Mouse (Mus musculus): Measurements from ENCODE around the gene Nsun2. TPM values are rescaled to one million over a fixed set of nuclear protein-coding genes. Genes with fewer than 3 reads are reported as not detected.

The Nsun2 gene
- polyA plus RNA-seq, 1 experiment from 2014 or later, result 82.0 TPM

GRCm38 (mm10) chr13:69555045-69555444 is 21.5 kb downstream of the Nsun2 start:
- TF ChIP-seq CTCF (IDR thresholded peaks at IDR 0.05; ENCODE audit: low read depth), result no peak
- H3K4me2 ChIP-seq (ENCODE audit: low read length), result no peak overlapping the region
- 24% methylated on average over 8 of the region's 8 CpGs for WGBS
- no peak overlapping the region for H3K27ac ChIP-seq
- H3K9me3 ChIP-seq (replicated peaks; ENCODE audit: low read length), result no peaks in the 10 kb centered on the region
- no peak for DNase-seq (ENCODE audit: low spot score)
- H3K27me3 ChIP-seq (ENCODE audit: insufficient read depth, low read length), result no peaks in the 10 kb centered on the region
- H3K4me3 ChIP-seq (replicated peaks; ENCODE audit: low read depth, low read length), result no peak overlapping the region
- no peaks in the 10 kb centered on the region for H3K4me1 ChIP-seq (replicated peaks; ENCODE audit: insufficient read depth, low read length)
- H3K9ac ChIP-seq (ENCODE audit: low read depth, low read length), result no peak overlapping the region
- no peaks in the 10 kb centered on the region for H3K36me3 ChIP-seq (ENCODE audit: insufficient read depth, low read length)
- ATAC-seq (replicated peaks; ENCODE audit: low FRiP score, low read depth), result no peak

GRCm38 (mm10) chr13:69555957-69556482 is 22.5 kb downstream of the Nsun2 start:
- TF ChIP-seq CTCF (IDR thresholded peaks at IDR 0.05; ENCODE audit: low read depth), result no peak
- no peak overlapping the region for H3K9ac ChIP-seq (ENCODE audit: low read depth, low read length)
- DNase-seq (ENCODE audit: low spot score) (no peak), ATAC-seq (replicated peaks; ENCODE audit: low FRiP score, low read depth) (no peak)
- H3K4me1 ChIP-seq (replicated peaks; ENCODE audit: insufficient read depth, low read length), result no peaks in the 10 kb centered on the region
- no peak overlapping the region for H3K4me2 ChIP-seq (ENCODE audit: low read length)
- H3K9me3 ChIP-seq (replicated peaks; ENCODE audit: low read length), result no peaks in the 10 kb centered on the region
- H3K27me3 ChIP-seq (ENCODE audit: insufficient read depth, low read length), result no peaks in the 10 kb centered on the region
- no peak overlapping the region for H3K4me3 ChIP-seq (replicated peaks; ENCODE audit: low read depth, low read length)
- H3K27ac ChIP-seq, result no peak overlapping the region
- WGBS, result 84% methylated on average over 6 of the region's 6 CpGs
- no peaks in the 10 kb centered on the region for H3K36me3 ChIP-seq (ENCODE audit: insufficient read depth, low read length)

- TF ChIP-seq CTCF (IDR thresholded peaks at IDR 0.05; ENCODE audit: low read depth), result no peak
- Histone ChIP-seq H3K36me3 (ENCODE audit: insufficient read depth, low read length) (no peaks in the 10 kb centered on the region), H3K4me2 (ENCODE audit: low read length) (no peak overlapping the region), H3K4me1 (replicated peaks; ENCODE audit: insufficient read depth, low read length) (no peaks in the 10 kb centered on the region), H3K27me3 (ENCODE audit: insufficient read depth, low read length) (no peaks in the 10 kb centered on the region), H3K9ac (ENCODE audit: low read depth, low read length) (no peak overlapping the region), H3K9me3 (replicated peaks; ENCODE audit: low read length) (no peaks in the 10 kb centered on the region), H3K27ac (no peak overlapping the region), H3K4me3 (replicated peaks; ENCODE audit: low read depth, low read length) (no peak overlapping the region)
- DNase-seq (ENCODE audit: low spot score) (no peak), ATAC-seq (replicated peaks; ENCODE audit: low FRiP score, low read depth) (no peak)
These were observed 23.2 kb downstream of the Nsun2 start for GRCm38 (mm10) chr13:69556728-69557127.

DNA sequence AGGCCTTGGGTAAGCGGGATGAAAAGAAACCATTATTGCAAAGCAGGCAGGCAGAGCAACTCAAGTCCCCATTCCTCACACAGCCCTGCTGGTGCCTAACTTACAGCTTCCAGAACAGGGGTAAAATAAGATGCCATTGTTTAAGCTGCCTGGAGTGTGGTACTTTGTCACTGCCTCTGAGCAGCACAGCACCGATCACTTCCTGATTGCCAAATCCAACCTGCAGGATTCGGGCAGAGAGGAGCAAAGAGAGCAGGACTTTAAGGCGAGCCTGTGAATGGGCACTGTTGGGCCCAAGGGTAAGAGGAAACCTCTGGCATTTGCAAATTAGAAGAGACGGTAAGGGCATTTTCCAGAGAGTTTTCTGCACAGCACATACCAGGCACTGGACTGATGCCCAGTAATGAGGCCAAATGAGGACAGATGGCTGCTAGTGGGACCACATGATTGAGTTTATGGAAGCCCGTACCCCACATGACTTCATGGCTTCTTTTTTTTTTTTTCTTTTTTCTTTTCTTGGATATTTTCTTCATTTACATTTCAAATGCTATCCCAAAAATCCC is 24.6 kb downstream of the Nsun2 start:
- H3K4me1 ChIP-seq (replicated peaks; ENCODE audit: insufficient read depth, low read length), result no peaks in the 10 kb centered on the region
- no peaks in the 10 kb centered on the region for H3K36me3 ChIP-seq (ENCODE audit: insufficient read depth, low read length)
- no peaks in the 10 kb centered on the region for H3K27me3 ChIP-seq (ENCODE audit: insufficient read depth, low read length)
- no peak for TF ChIP-seq CTCF (IDR thresholded peaks at IDR 0.05; ENCODE audit: low read depth)
- ATAC-seq (replicated peaks; ENCODE audit: low FRiP score, low read depth) (no peak), DNase-seq (ENCODE audit: low spot score) (no peak)
- H3K9me3 ChIP-seq (replicated peaks; ENCODE audit: low read length), result no peaks in the 10 kb centered on the region
- no peak overlapping the region for H3K9ac ChIP-seq (ENCODE audit: low read depth, low read length)
- H3K27ac ChIP-seq, result no peak overlapping the region
- H3K4me2 ChIP-seq (ENCODE audit: low read length), result no peak overlapping the region
- H3K4me3 ChIP-seq (replicated peaks; ENCODE audit: low read depth, low read length), result no peak overlapping the region
- 82% methylated on average over 6 of the region's 6 CpGs for WGBS

DNA sequence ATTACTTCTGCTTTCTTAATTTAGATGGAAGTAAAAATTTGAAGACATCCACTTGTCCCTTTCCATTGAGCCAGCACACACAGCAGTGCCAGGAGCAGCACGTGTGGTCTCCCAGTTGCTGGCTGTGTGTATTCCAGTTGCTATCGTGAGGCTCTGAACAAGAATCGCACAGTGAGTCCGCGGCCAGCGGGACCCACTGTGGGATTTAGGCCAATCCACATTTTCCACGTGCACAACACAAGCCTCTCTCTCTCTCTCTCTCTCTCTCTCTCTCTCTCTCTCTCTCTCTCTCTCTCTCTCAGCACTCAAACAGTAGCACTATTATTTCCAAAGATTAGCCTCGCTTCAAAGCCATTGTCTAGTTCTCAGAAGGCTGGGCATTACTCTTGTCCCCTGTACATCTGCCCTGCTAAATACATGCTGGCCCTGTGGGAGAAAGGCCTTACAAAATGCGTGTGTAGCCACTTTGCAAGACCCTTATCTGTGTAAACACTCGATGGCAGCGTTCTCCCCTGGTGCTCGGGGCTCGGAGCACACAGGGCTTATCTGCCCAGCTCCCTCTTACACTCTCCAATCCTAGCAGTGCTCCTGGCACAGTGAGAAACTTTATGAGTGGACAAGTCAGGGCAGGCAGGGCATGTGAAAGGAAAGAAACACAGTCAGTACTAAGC is 25.9 kb downstream of the Nsun2 start:
- H3K4me1 ChIP-seq (replicated peaks; ENCODE audit: insufficient read depth, low read length), result 0 out of 2 replicates have a peak, but pooled peaks cover 3% of the 10 kb centered on the region
- no peak overlapping the region for H3K4me3 ChIP-seq (replicated peaks; ENCODE audit: low read depth, low read length)
- H3K27me3 ChIP-seq (ENCODE audit: insufficient read depth, low read length), result no peaks in the 10 kb centered on the region
- no peak for TF ChIP-seq CTCF (IDR thresholded peaks at IDR 0.05; ENCODE audit: low read depth)
- H3K9ac ChIP-seq (ENCODE audit: low read depth, low read length), result no peak overlapping the region
- ATAC-seq (replicated peaks; ENCODE audit: low FRiP score, low read depth), result no peak
- H3K9me3 ChIP-seq (replicated peaks; ENCODE audit: low read length), result no peaks in the 10 kb centered on the region
- no peak overlapping the region for H3K27ac ChIP-seq
- H3K36me3 ChIP-seq (ENCODE audit: insufficient read depth, low read length), result no peaks in the 10 kb centered on the region
- H3K4me2 ChIP-seq (ENCODE audit: low read length), result no peak overlapping the region
- WGBS, result 75% methylated on average over 13 of the region's 13 CpGs
- DNase-seq (ENCODE audit: low spot score), result no peak

DNA sequence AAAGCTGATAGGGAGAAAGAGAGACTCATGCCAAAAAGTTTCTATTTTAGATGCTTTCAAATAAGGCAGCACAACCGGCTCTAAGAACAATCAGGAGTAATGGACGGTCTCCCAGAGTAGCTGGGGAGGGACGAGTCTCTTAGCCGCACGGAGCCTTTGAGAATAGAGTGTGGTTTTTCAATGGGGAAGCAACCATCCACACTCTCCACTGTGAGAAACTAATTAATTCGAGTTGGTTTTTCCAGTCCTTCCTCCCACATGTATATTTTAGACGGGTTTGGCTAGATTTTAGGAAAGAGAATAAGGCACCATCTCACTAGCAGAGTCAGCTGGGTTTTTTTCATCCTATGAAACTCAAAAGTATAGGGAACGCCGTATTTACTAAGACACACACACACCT is 28.5 kb downstream of the Nsun2 start:
- no peaks in the 10 kb centered on the region for H3K9me3 ChIP-seq (replicated peaks; ENCODE audit: low read length)
- ATAC-seq (replicated peaks; ENCODE audit: low FRiP score, low read depth) (no peak), DNase-seq (ENCODE audit: low spot score) (no peak)
- H3K9ac ChIP-seq (ENCODE audit: low read depth, low read length), result no peak overlapping the region
- H3K27ac ChIP-seq, result no peak overlapping the region
- TF ChIP-seq CTCF (IDR thresholded peaks at IDR 0.05; ENCODE audit: low read depth), result no peak
- no peak overlapping the region for H3K4me2 ChIP-seq (ENCODE audit: low read length)
- 0 out of 2 replicates have a peak, but pooled peaks cover 3% of the 10 kb centered on the region for H3K4me1 ChIP-seq (replicated peaks; ENCODE audit: insufficient read depth, low read length)
- no peaks in the 10 kb centered on the region for H3K27me3 ChIP-seq (ENCODE audit: insufficient read depth, low read length)
- H3K4me3 ChIP-seq (replicated peaks; ENCODE audit: low read depth, low read length), result no peak overlapping the region
- no peaks in the 10 kb centered on the region for H3K36me3 ChIP-seq (ENCODE audit: insufficient read depth, low read length)
- 67% methylated on average over 9 of the region's 9 CpGs for WGBS
